Mouse (Mus musculus) liver, embryonic 15.5 days (tissue): ENCODE results near the gene Klhdc8a. TPM values are rescaled to one million over a fixed set of nuclear protein-coding genes. Genes with fewer than 3 reads are reported as not detected.

ENCODE experiments used
- ATAC-seq: fragments of 200-750 bp; cut with Nextera tagmentation; 2 replicates; pipeline ENCODE4 v1.8.0; 2017; ENCODE audit warnings: moderate number of reproducible peaks, mild to moderate bottlenecking, moderate library complexity; ENCODE audit not compliant: insufficient read depth
- H3K27ac ChIP-seq: fragments of 300-500 bp; sonication (generic); replicated peaks from 2 replicates; pipeline ENCODE4 v1.5.1; 2015; ENCODE audit warnings: mild to moderate bottlenecking, inconsistent platforms
- H3K27me3 ChIP-seq: fragments of 300-500 bp; sonication (generic); 2 replicates; pipeline ENCODE4 v1.6.1; 2015; ENCODE audit warnings: mild to moderate bottlenecking, inconsistent platforms
- H3K36me3 ChIP-seq: fragments of 300-500 bp; sonication (generic); replicated peaks from 2 replicates; pipeline ENCODE4 v1.6.1; 2015; ENCODE audit warnings: moderate library complexity, mild to moderate bottlenecking, inconsistent platforms
- H3K4me1 ChIP-seq: fragments of 300-500 bp; sonication (generic); replicated peaks from 2 replicates; pipeline ENCODE4 v1.6.1; 2015; ENCODE audit warnings: inconsistent platforms
- H3K4me2 ChIP-seq: fragments of 300-500 bp; sonication (generic); 2 replicates; pipeline ENCODE4 v1.6.1; 2015; ENCODE audit warnings: moderate library complexity, mild to moderate bottlenecking, inconsistent platforms
- H3K4me3 ChIP-seq: fragments of 300-500 bp; sonication (generic); replicated peaks from 2 replicates; pipeline ENCODE4 v1.5.1; 2015; ENCODE audit warnings: mild to moderate bottlenecking, inconsistent platforms
- H3K9ac ChIP-seq: fragments of 300-500 bp; sonication (generic); 2 replicates; pipeline ENCODE4 v1.6.1; 2015; ENCODE audit warnings: moderate library complexity, mild to moderate bottlenecking, inconsistent platforms
- H3K9me3 ChIP-seq: fragments of 300-500 bp; sonication (generic); replicated peaks from 2 replicates; pipeline ENCODE4 v1.6.1; 2016; ENCODE audit warnings: inconsistent platforms
- WGBS: fragments of 180-500 bp; shearing (Covaris S2); methylation state at CpG from one replicate; pipeline ENCODE4 v1.1.7; 2015; ENCODE audit warnings: mixed read lengths; ENCODE audit not compliant: insufficient replicate concordance; 5-methylcytosine and 5-hydroxymethylcytosine counted together
- polyA plus RNA-seq: library from polyadenylated mRNA; unstranded; fragments of >200 nt; fragmentation: Nextera tagmentation; extraction: Ambion mirVana; gene quantifications from 2 replicates; pipeline ENCODE4 v1.2.1, GENCODE M21; 2015

The Klhdc8a gene
- polyA plus RNA-seq, 1 experiment from 2014 or later: 0.07 TPM

DNA sequence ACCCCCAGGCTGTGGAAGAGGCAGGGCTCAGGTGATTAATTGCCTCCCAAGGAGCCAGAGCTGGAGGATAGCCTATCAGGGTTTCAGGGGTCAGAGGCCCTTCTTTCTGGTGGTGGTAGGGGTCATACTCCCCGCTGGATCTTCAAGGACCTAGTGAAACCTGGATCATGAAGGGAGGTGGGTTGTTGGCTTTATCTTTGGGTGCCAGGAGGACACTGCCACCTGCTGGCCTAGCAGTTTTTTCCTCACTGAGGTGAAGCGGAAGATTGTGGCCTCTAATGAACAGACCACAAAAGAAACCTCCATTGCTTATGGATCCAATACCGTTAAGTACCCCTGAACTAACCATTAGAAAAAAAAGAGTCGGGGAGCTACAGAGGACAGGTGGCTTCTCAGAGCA, 7.7 kb downstream of the Klhdc8a start:
- peaks cover 64% of the 10 kb centered on the region for H3K27me3 ChIP-seq
- H3K9me3 ChIP-seq: no peaks in the 10 kb centered on the region
- no peaks in the 10 kb centered on the region for H3K36me3 ChIP-seq
- no peak overlapping the region for H3K4me2 ChIP-seq
- H3K27ac ChIP-seq: no peak overlapping the region
- H3K9ac ChIP-seq: no peak overlapping the region
- whole genome bisulfite sequencing: 26% methylated on average over 4 of the region's 4 CpGs
- 0 out of 2 replicates have a peak, but pooled peaks cover 4% of the 10 kb centered on the region for H3K4me1 ChIP-seq
- ATAC-seq: no peak
- H3K4me3 ChIP-seq: no peak overlapping the region

DNA sequence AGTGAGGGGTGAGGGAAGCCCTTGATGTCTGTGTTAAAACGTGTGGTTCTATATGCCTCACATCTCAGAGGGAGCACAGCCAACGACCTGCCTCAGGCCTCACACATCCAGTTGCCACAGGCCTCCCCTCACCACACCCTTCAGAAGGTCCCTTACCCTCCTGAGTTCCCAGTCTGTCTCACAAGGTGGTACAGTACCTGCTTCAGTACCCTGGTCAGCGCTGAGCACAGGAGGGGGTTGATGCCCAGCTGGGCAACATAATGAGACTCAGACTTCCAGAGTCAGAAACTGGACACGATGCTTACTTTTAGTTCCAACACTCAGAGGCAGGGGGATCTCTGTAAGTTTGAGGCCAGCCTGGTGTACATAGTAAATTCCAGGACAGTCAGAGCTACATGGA, 8.4 kb downstream of the Klhdc8a start:
- H3K4me1 ChIP-seq: peaks cover 8% of the 10 kb centered on the region
- peaks cover 60% of the 10 kb centered on the region for H3K27me3 ChIP-seq
- no peaks in the 10 kb centered on the region for H3K36me3 ChIP-seq
- WGBS: 19% methylated on average over 4 of the region's 4 CpGs
- no peak overlapping the region for H3K27ac ChIP-seq
- no peaks in the 10 kb centered on the region for H3K9me3 ChIP-seq
- no peak overlapping the region for H3K9ac ChIP-seq
- H3K4me3 ChIP-seq: no peak overlapping the region
- ATAC-seq: no peak
- no peak overlapping the region for H3K4me2 ChIP-seq

DNA sequence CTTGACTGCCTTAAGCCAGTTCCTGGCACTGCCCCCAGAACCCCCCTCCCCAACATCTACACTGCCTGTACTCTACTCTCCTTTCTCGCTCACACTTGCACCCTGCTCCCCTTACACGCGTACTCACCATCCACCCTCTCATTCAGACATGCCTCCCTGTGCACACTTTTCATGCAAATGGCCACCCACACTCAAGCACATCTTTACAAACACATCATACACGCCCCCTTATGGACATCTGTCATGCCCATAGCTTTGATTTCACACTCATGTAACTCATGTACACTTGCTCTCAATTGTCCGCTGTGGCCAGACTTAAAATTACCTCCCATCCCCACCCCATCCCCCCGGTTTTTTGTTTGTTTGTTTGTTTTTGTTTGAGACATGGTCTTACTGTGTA, 9.5 kb downstream of the Klhdc8a start:
- peaks cover 49% of the 10 kb centered on the region for H3K27me3 ChIP-seq
- WGBS: 65% methylated on average over 6 of the region's 6 CpGs

DNA sequence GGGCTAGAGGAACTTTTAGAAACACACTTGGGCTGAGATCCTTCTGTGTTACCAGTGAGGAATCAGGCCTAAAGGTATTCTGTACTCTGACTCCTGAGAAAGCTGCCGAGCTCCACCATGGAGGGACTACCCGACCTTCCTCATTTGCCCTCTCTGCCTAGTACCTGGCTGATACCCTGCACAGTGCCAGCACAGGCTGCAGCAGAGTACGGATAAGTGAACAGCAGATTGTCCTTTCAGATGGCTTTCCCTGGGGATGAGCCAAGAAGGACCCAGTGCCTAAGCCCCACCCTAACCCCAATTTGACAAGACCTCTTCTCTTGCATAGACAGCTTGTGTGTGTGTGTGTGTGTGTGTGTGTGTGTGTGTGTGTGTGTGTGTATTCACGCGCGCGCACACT, 10.2 kb downstream of the Klhdc8a start:
- H3K4me2 ChIP-seq: no peak overlapping the region
- no peaks in the 10 kb centered on the region for H3K36me3 ChIP-seq
- WGBS: 63% methylated on average over 7 of the region's 7 CpGs
- H3K9me3 ChIP-seq: no peaks in the 10 kb centered on the region
- H3K27ac ChIP-seq: no peak overlapping the region
- peaks cover 16% of the 10 kb centered on the region for H3K4me1 ChIP-seq
- H3K27me3 ChIP-seq: peaks cover 46% of the 10 kb centered on the region
- H3K9ac ChIP-seq: no peak overlapping the region
- no peak for ATAC-seq
- no peak overlapping the region for H3K4me3 ChIP-seq

More for the DNA sequence above, 9.5 kb downstream of the Klhdc8a start:
- no peak for ATAC-seq
- no peak overlapping the region for H3K9ac ChIP-seq
- H3K27ac ChIP-seq: no peak overlapping the region
- H3K36me3 ChIP-seq: no peaks in the 10 kb centered on the region
- H3K4me1 ChIP-seq: peaks cover 16% of the 10 kb centered on the region
- H3K4me3 ChIP-seq: no peak overlapping the region
- no peaks in the 10 kb centered on the region for H3K9me3 ChIP-seq
- no peak overlapping the region for H3K4me2 ChIP-seq

DNA sequence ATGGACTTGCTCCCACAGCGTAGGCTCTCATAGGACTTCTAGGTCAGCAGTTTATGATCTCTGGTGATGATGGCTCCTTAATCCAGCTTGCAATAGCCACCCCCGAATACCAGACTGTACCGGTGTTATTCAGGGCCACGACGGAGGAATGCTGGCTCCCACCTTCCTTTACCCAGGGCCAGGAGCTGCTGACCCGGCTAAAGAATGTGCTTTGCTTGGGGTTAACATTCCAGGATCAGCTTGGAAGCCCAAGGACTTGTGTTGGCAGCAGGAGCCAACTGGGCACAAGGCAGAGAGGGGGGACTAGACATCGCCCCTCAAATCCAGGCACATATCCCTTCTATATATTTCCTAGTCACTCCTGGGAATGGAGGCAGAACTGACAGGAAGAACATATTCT, 12.3 kb downstream of the Klhdc8a start:
- H3K4me3 ChIP-seq: no peak overlapping the region
- no peak overlapping the region for H3K4me2 ChIP-seq
- no peaks in the 10 kb centered on the region for H3K36me3 ChIP-seq
- peaks cover 20% of the 10 kb centered on the region for H3K4me1 ChIP-seq
- H3K9me3 ChIP-seq: no peaks in the 10 kb centered on the region
- 62% methylated on average over 7 of the region's 7 CpGs for WGBS
- H3K9ac ChIP-seq: no peak overlapping the region
- no peak overlapping the region for H3K27ac ChIP-seq
- peaks cover 59% of the 10 kb centered on the region for H3K27me3 ChIP-seq
- ATAC-seq: no peak

DNA sequence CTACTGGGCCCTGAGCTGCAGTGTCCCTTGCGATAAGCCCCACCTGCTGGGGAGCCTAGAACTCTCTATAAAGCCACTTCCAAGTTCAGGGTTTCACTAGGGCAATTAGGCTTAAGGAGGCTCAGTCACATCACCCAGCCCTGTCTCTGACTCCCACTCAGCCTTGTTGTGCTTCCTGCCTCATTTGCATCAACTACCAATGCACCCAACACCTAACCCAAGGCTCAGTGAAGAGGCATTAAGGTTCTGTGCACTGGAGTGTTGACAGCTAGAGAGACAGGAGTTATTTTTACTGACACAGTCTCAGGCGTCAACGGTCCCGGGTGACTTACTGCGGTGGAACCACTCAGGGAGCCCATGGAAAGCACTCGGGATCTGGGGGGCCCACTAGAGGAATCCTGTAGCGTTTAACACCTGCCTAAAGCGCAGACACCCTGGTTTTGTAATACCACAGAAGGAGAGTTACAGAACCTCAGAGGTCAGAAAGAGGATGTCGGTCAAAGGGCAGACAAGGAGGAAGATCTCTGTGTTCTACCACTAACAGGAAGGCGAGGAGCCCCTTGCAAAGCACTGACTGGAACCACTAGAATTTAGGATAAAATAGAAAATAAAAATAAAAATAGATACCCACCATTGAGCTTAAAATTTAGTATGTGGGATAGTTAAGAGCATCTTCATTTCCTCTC, 12.9 kb downstream of the Klhdc8a start:
- Histone ChIP-seq H3K9me3 (no peaks in the 10 kb centered on the region), H3K27me3 (peaks cover 65% of the 10 kb centered on the region)
- WGBS: 38% methylated on average over 10 of the region's 10 CpGs

DNA sequence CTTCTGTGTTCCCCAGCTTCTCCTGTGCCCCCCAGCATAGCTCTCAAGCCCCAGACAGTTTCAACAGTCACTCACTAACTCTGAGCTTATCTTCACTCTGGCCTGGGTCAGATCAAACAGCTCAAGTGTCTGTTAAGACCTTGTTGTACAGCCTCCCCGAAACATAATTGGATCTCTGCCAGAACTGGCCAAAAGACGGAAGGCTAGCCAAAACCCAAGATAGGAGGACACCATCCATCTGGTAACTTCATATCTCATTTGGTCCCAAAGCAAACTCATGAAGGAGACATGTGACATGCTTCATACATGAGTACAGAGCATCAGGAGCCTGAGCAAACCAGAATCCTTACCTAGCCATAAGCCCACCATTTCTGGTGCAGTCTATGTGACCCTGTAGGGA, 13.6 kb downstream of the Klhdc8a start:
- Histone ChIP-seq H3K9me3 (no peaks in the 10 kb centered on the region), H3K27me3 (peaks cover 72% of the 10 kb centered on the region), H3K9ac (no peak overlapping the region), H3K27ac (no peak overlapping the region), H3K4me1 (peaks cover 31% of the 10 kb centered on the region), H3K4me2 (no peak overlapping the region), H3K4me3 (no peak overlapping the region), H3K36me3 (no peaks in the 10 kb centered on the region)
- WGBS: 14% methylated on average over 2 of the region's 2 CpGs
- no peak for ATAC-seq

More for the DNA sequence above, 12.9 kb downstream of the Klhdc8a start:
- no peak for ATAC-seq
- Histone ChIP-seq H3K4me1 (peaks cover 26% of the 10 kb centered on the region), H3K36me3 (no peaks in the 10 kb centered on the region), H3K27ac (no peak overlapping the region), H3K9ac (no peak overlapping the region), H3K4me2 (no peak overlapping the region), H3K4me3 (no peak overlapping the region)

DNA sequence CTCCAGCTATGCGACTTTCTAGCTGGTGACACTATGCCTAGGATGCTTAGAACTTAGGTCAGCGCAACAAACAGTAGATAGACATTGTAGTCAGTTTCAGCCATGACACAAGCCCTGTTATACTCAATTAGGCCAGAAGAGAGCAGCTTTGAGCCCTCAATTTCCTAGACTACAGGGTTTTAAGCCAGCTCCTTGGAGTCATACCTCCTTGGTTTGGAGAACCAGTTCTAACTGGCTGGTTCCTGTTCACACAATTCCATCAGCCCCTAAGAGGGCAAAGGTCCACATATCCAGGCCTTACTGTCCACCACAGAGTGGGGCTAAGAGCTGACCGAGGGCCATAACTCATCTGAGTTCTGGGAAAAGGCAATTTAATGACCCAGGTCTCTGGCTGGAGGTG, 14.3 kb downstream of the Klhdc8a start:
- peaks cover 31% of the 10 kb centered on the region for H3K4me1 ChIP-seq
- 52% methylated on average over 3 of the region's 3 CpGs for WGBS
- H3K4me2 ChIP-seq: no peak overlapping the region
- H3K9ac ChIP-seq: no peak overlapping the region
- no peak overlapping the region for H3K27ac ChIP-seq
- no peak for ATAC-seq
- no peaks in the 10 kb centered on the region for H3K9me3 ChIP-seq
- H3K4me3 ChIP-seq: no peak overlapping the region
- H3K27me3 ChIP-seq: peaks cover 75% of the 10 kb centered on the region
- H3K36me3 ChIP-seq: no peaks in the 10 kb centered on the region

DNA sequence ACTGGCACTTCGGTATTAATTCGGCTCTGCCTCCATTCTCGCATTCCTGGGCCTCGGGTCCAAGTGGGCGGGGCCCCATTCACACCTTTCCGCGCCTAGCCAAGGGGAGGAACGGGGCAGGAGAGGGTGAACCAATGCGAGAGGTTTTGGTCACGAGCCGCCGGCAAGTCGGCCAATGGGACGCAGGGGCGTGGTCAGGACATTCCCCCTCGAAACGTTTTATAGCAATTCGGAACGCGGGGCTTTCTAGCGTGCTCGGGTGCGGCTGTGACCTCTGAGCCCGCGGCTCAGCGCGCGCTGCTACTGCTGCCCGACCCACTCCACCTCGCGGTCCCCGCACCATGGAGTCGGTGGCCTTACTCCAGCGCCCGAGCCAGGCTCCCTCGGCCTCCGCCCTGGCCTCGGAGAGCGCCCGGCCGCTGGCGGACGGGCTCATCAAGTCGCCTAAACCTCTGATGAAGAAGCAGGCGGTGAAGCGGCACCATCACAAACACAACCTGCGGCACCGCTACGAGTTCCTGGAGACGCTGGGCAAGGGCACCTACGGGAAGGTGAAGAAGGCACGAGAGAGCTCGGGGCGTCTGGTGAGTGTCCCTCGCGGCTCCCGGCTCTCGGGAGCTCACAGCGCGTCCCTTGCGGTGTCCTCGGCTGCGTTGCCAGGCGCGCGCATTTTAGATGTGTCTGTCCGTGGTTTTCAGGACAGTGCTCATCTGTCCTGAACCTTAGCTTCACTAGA, 17.6 kb downstream of the Klhdc8a start, which contains the start of gene Nuak2:
Nuak2 (plus strand) TSS at position 238 of the 736 bp plus-strand sequence.
- peak within 1 kb of the TSS; percentile 49 for H3K9ac ChIP-seq
- H3K4me3 ChIP-seq: peak within 1 kb of the TSS; percentile 58
- no peaks in the 10 kb centered on the region for H3K9me3 ChIP-seq
- under 1% methylated on average over 67 of the region's 67 CpGs for WGBS
- H3K4me1 ChIP-seq: peaks cover 48% of the 10 kb centered on the region
- 0 out of 2 replicates have a peak within 1 kb of the TSS, but pooled peaks have one; percentile 1 for H3K27ac ChIP-seq
- H3K27me3 ChIP-seq: peaks cover 70% of the 10 kb centered on the region
- peak; percentile 74 for ATAC-seq
- H3K4me2 ChIP-seq: peak within 1 kb of the TSS; percentile 74
- no peaks in the 10 kb centered on the region for H3K36me3 ChIP-seq

DNA sequence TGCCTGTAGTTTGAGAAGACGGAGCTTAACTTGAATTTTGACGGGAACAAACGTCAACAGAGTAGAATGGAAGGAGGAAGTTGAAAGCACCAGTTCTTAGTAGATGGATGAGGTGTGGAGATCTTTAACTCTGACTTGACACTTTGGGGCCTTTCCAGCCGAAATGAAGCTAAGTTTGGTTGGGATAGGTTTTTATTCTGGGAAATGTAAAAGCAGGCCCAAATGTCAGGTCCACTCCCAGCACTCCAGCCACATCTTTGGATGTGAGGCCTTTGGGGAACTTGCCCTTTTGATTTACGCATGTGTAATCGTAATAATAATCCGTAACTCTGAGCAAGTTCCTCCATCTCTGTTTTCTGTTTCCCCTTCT, 18.2 kb downstream of the Klhdc8a start:
- no peak for ATAC-seq
- Histone ChIP-seq H3K4me1 (peaks cover 45% of the 10 kb centered on the region), H3K9me3 (no peaks in the 10 kb centered on the region), H3K36me3 (no peaks in the 10 kb centered on the region), H3K27ac (0 out of 2 replicates have a peak overlapping the region, but pooled peaks have one; percentile 1), H3K4me3 (peak overlapping the region; percentile 58), H3K4me2 (peak overlapping the region; percentile 74), H3K27me3 (peaks cover 67% of the 10 kb centered on the region), H3K9ac (no peak overlapping the region)
- 27% methylated on average over 7 of the region's 7 CpGs for WGBS

DNA sequence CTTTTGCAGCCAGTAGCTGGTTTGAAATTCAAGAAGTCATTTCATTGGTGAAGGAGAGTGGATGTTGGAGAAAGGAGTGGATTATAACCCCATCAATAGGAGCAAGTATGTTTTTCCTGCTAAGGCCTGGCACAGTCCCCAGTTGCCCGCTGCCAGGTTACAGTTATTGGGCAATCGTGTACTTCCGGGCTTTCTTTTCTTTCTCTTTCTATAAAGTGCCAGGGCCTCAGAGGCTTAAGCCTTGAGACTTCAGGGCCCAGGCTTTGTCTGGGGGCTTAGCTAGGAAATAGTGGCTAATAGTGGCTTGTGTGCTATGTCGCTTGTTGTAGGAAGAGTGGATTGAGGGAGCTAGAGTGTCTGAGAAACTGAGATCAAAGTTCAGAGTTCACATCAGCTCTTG, 19.0 kb downstream of the Klhdc8a start:
- Histone ChIP-seq H3K9me3 (no peaks in the 10 kb centered on the region), H3K4me1 (peaks cover 43% of the 10 kb centered on the region), H3K27ac (peak overlapping the region; percentile 54), H3K4me2 (peak overlapping the region; percentile 74), H3K4me3 (peak overlapping the region; percentile 58), H3K27me3 (peaks cover 67% of the 10 kb centered on the region), H3K36me3 (no peaks in the 10 kb centered on the region), H3K9ac (no peak overlapping the region)
- ATAC-seq: no peak
- 61% methylated on average over 4 of the region's 4 CpGs for WGBS
